Mouse (Mus musculus) liver, embryonic 13.5 days (tissue): ENCODE measurements around the gene Rsbn1l. TPM values are rescaled to one million over a fixed set of nuclear protein-coding genes. Genes with fewer than 3 reads are reported as not detected.
"Not testable (repeated sequence)": the region's sequence is repeated elsewhere in the genome, so short reads cannot be mapped to it uniquely, and the experiment has no call there.

Experiments used
- ATAC-seq: fragments of 200-750 bp; cut with Nextera tagmentation; 2 replicates; pipeline ENCODE4 v1.8.0; 2017; ENCODE audit warnings: low read depth, mild to moderate bottlenecking, moderate number of reproducible peaks, moderate library complexity
- DNase-seq: peaks from one replicate; pipeline ENCODE4 v3.0.0; 2022
- H3K27ac ChIP-seq: fragments of 300-500 bp; sonication (generic); 2 replicates; pipeline ENCODE4 v1.5.1; 2015; ENCODE audit warnings: moderate library complexity, mild to moderate bottlenecking, inconsistent platforms
- H3K27me3 ChIP-seq: fragments of 300-500 bp; sonication (generic); 2 replicates; pipeline ENCODE4 v1.6.1; 2015; ENCODE audit warnings: mild to moderate bottlenecking, inconsistent platforms
- H3K36me3 ChIP-seq: fragments of 300-500 bp; sonication (generic); 2 replicates; pipeline ENCODE4 v1.6.1; 2015; ENCODE audit warnings: mild to moderate bottlenecking, inconsistent platforms
- H3K4me1 ChIP-seq: fragments of 300-500 bp; sonication (generic); replicated peaks from 2 replicates; pipeline ENCODE4 v1.6.1; 2015; ENCODE audit warnings: inconsistent platforms
- H3K4me2 ChIP-seq: fragments of 300-500 bp; sonication (generic); 2 replicates; pipeline ENCODE4 v1.6.1; 2015; ENCODE audit warnings: inconsistent platforms, mild to moderate bottlenecking, moderate library complexity
- H3K4me3 ChIP-seq: fragments of 300-500 bp; sonication (generic); replicated peaks from 2 replicates; pipeline ENCODE4 v1.5.1; 2015; ENCODE audit warnings: mild to moderate bottlenecking, inconsistent platforms
- H3K9ac ChIP-seq: fragments of 300-500 bp; sonication (generic); 2 replicates; pipeline ENCODE4 v1.6.1; 2015; ENCODE audit warnings: mild to moderate bottlenecking, inconsistent platforms
- H3K9me3 ChIP-seq: fragments of 300-500 bp; sonication (generic); replicated peaks from 2 replicates; pipeline ENCODE4 v1.6.1; 2016; ENCODE audit warnings: inconsistent platforms
- WGBS: fragments of 180-500 bp; shearing (Covaris S2); methylation state at CpG from one replicate; pipeline ENCODE4 v1.1.7; 2015; ENCODE audit not compliant: insufficient replicate concordance; 5-methylcytosine and 5-hydroxymethylcytosine counted together
- polyA plus RNA-seq: library from polyadenylated mRNA; unstranded; fragments of >200 nt; fragmentation: Nextera tagmentation; extraction: Ambion mirVana; gene quantifications from 2 replicates; pipeline ENCODE4 v1.2.1, GENCODE M21; 2015

Gene Rsbn1l
- polyA plus RNA-seq, 1 experiment from 2014 or later = 4.0 TPM

DNA sequence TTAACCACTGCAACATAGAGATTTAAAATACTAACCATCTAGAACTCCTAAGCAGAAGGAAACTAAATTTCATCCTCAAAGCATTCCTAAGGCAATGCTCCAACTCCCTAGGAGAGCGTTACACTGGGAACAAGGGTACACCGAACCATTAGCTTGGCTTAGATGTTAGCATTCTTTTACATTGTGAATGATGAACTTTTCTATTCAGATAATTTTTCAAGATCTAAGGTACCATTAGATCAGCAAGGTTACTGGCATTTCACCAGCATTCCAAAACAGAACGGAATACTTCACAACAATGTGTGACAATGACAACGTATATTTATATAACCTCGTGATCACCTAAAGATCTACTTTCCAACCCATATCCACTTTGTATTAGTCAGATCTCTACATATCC is 6.1 kb downstream of the Rsbn1l start:
- peak overlapping the region; percentile 70 for H3K4me2 ChIP-seq
- peaks cover 73% of the 10 kb centered on the region for H3K4me1 ChIP-seq
- no peak for DNase-seq
- peak overlapping the region; percentile 96; the same call in 1 of the 2 replicates for H3K27ac ChIP-seq
- no peaks in the 10 kb centered on the region for H3K27me3 ChIP-seq
- peak overlapping the region; percentile 96 for H3K4me3 ChIP-seq
- H3K9me3 ChIP-seq = no peaks in the 10 kb centered on the region
- H3K9ac ChIP-seq = peak overlapping the region; percentile 98
- ATAC-seq = no peak
- 8% methylated on average over 5 of the region's 5 CpGs for WGBS
- no peaks in the 10 kb centered on the region for H3K36me3 ChIP-seq

DNA sequence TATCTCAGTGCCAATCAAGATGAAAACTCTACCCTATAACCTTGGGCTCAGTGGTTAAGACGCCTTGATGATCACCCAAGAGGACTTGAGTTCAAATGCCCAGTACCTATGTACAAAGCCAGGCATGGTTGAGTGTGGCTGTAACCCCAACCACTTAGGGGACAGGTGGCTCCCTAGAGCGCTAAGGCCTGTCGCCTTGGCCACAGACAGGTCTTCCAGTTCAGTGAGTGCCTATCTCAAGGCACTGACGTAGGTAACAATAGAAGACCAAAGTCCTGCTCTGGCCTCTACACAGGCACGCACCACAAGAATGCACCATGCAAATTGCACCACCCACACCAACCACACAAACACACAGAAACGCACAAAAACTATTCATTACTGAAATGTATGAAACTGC is 9.3 kb downstream of the Rsbn1l start:
- H3K4me3 ChIP-seq = no peak overlapping the region

DNA sequence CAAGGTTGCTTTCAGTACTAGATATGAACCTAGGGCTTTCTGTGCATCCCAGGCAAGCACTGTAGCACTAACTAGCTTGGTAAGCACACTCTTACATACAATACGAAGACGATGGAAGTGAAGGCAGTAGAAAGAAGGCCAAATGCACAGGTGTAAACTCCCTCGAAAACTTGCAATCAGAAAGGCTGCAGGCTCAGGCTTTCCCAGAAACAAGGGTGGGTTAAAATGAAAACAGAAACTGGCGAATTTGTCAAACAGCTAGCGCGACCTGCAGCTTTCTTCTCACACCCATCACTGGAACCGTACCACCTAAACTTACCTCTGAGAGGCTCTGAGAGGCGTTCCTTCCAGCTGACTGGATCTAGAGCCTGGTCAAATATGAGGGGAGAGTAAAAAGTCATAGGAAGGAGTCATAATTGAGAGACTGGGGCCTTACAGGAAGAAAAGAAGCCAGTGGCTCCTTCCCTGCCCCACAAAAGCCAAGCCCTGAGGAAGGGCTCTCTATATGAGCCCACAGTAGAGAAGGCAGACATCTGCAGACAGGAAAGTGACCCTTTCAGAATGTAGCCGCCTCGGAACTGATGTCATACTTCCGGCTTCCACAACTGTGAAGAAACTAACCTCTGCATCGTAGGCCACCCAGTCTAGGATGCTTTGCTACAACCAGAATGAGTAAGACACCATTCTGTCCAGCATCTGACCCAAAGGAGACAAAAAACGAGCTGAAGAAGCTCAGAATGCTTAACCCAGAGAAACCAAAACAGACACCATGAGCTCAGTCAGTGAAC is 11.0 kb downstream of the Rsbn1l start:
- peak overlapping the region; percentile 70 for H3K4me2 ChIP-seq
- no peaks in the 10 kb centered on the region for H3K9me3 ChIP-seq
- H3K4me3 ChIP-seq = peak overlapping the region; percentile 44
- 0 out of 2 replicates have a peak, but pooled peaks have one; percentile 21 for ATAC-seq
- H3K4me1 ChIP-seq = peaks cover 91% of the 10 kb centered on the region
- peak overlapping the region; percentile 88 for H3K27ac ChIP-seq
- 10% methylated on average over 13 of the region's 13 CpGs for WGBS
- no peak for DNase-seq
- peak overlapping the region; percentile 67 for H3K9ac ChIP-seq
- no peaks in the 10 kb centered on the region for H3K27me3 ChIP-seq
- 0 out of 2 replicates have a peak, but pooled peaks cover 4% of the 10 kb centered on the region for H3K36me3 ChIP-seq

More for the DNA sequence above, 9.3 kb downstream of the Rsbn1l start:
- Histone ChIP-seq H3K27ac (peak overlapping the region; percentile 47; the same call in 1 of the 2 replicates), H3K27me3 (no peaks in the 10 kb centered on the region), H3K4me1 (peaks cover 74% of the 10 kb centered on the region), H3K4me2 (peak overlapping the region; percentile 26), H3K36me3 (no peaks in the 10 kb centered on the region), H3K9ac (peak overlapping the region; percentile 39; the same call in 1 of the 2 replicates), H3K9me3 (no peaks in the 10 kb centered on the region)
- no peak for DNase-seq
- no peak for ATAC-seq
- 68% methylated on average over 6 of the region's 6 CpGs for WGBS

DNA sequence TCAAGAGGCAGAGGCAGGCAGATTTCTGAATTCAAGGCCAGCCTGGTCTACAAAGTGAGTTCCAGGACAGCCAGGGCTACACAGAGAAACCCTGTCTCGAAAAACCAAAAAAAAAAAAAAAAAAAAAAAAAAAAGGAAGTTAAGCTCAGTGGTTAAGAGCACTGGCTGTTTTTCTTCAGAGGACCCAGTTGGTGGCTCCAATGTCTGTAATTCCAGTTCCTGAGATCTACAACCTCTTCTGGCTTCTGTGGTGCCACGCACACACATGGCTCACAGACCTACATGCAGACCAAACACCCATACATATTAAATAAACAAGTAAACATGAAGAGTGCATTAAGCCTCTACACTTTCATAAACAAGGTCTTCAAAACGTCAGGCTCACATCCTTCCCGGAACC is 12.4 kb downstream of the Rsbn1l start:
- 29% methylated on average over 4 of the region's 4 CpGs for WGBS
- H3K4me2 ChIP-seq = peak overlapping the region; percentile 44
- peak overlapping the region; percentile 56 for H3K27ac ChIP-seq
- peaks cover 93% of the 10 kb centered on the region for H3K4me1 ChIP-seq
- ATAC-seq, H3K36me3 ChIP-seq, H3K9me3 ChIP-seq, DNase-seq, H3K27me3 ChIP-seq: not testable (repeated sequence)
- 0 out of 2 replicates have a peak overlapping the region, but pooled peaks have one; percentile 11 for H3K4me3 ChIP-seq
- peak overlapping the region; percentile 12; the same call in 1 of the 2 replicates for H3K9ac ChIP-seq

DNA sequence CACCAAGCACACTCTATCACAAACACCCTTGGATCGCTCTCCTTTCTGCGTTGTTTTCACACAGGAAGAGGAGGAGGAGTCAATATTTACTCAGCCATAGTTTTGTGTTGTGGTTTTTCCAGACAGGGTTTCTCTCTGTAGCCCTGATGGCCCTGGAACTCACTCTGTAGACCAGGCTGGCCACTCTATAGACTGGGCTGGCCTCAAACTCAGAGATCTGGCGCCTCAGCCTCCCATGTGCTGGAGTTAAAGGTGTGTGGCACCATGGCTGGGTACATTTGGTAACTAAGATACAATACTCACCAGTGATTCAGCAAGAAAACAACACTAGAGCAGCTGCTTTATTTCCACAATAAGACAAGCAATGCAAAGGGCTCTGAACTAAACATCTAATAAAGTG is 13.7 kb downstream of the Rsbn1l start:
- no peak overlapping the region for H3K4me3 ChIP-seq
- WGBS = 19% methylated on average over 3 of the region's 3 CpGs
- H3K9me3 ChIP-seq = no peaks in the 10 kb centered on the region
- DNase-seq = peak; percentile 48
- peaks cover 88% of the 10 kb centered on the region for H3K4me1 ChIP-seq
- peak overlapping the region; percentile 44; the same call in 1 of the 2 replicates for H3K9ac ChIP-seq
- ATAC-seq = peak; percentile 60
- no peaks in the 10 kb centered on the region for H3K27me3 ChIP-seq
- peak overlapping the region; percentile 31 for H3K4me2 ChIP-seq
- peak overlapping the region; percentile 83 for H3K27ac ChIP-seq
- H3K36me3 ChIP-seq = 0 out of 2 replicates have a peak, but pooled peaks cover 4% of the 10 kb centered on the region

DNA sequence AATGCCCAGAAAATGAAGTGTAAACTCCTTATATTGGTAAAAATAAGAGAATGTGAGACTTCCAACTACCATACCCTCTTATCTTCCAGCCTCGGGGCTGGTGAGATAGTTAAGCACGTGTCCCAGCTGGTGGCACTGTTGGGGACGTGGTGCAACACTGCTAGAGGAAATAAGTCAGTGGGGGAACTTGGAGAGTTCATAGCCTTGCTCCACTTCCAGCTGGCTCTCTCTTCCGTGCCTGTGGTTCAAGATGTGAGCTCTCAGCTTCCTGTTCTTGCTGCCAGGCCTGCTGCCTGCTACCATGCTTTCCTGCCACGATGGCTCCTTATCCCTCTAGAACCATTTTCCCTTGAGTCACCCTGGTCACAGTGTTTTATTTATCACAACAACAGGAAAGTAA is 15.0 kb downstream of the Rsbn1l start:
- DNase-seq (peak; percentile 63), ATAC-seq (peak; percentile 85)
- Histone ChIP-seq H3K9ac (peak overlapping the region; percentile 61; the same call in 1 of the 2 replicates), H3K36me3 (0 out of 2 replicates have a peak, but pooled peaks cover 4% of the 10 kb centered on the region), H3K27me3 (no peaks in the 10 kb centered on the region), H3K4me2 (peak overlapping the region; percentile 53), H3K4me1 (peaks cover 80% of the 10 kb centered on the region), H3K9me3 (no peaks in the 10 kb centered on the region), H3K4me3 (no peak overlapping the region), H3K27ac (peak overlapping the region; percentile 85)
- WGBS = 3% methylated on average over 5 of the region's 5 CpGs

DNA sequence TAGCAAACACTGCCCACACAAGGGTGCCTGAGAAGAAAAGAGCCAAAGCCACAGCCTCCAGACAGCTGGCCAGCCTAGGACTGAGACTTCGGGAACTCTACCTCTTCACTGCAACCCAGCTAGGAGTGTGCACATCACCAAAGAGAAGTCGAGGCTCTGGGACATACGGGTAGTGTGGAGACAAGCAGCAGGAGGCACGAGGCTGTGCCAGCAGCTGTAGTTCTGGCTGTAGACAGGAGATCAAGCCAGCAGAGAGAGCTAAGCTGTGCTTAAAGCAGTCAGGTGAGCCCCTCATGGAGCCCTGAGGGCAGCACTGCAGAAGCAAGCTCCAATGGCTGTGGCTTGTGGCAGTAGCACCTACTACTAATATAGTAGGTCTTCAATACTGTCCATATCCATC is 15.5 kb downstream of the Rsbn1l start:
- Histone ChIP-seq H3K36me3 (0 out of 2 replicates have a peak, but pooled peaks cover 4% of the 10 kb centered on the region), H3K9me3 (no peaks in the 10 kb centered on the region), H3K27me3 (no peaks in the 10 kb centered on the region), H3K4me1 (peaks cover 81% of the 10 kb centered on the region), H3K4me2 (peak overlapping the region; percentile 39), H3K27ac (peak overlapping the region; percentile 85), H3K4me3 (no peak overlapping the region), H3K9ac (peak overlapping the region; percentile 57; the same call in 1 of the 2 replicates)
- ATAC-seq = peak; percentile 21
- DNase-seq = no peak
- 41% methylated on average over 4 of the region's 4 CpGs for WGBS

DNA sequence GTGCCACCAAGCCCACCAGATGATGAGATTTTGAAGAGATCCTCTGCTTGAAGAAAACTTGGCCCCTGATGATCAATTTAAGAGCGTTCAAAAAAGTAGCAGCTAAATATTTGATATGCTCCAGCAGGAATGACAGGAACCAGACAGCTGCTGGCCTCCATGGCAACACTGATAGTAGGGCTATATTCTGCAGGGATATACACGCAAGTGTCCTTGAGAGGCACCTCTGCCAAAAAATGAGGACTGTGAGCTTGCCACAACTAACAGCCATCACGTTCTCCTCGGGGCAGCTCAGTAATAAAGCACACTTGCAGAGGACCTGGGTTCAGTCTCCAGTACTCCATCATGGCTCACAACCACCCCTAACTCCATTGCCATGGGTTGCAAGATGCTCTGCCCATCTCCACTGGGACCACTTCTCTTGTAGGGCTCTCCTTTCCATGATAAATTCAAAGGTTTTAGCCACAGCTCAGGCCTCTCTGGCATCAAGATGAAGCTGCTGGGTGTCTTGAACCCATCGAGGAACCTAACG is 16.1 kb downstream of the Rsbn1l start:
- ATAC-seq (no peak), DNase-seq (no peak)
- WGBS = 68% methylated on average over 6 of the region's 6 CpGs
- Histone ChIP-seq H3K36me3 (0 out of 2 replicates have a peak, but pooled peaks cover 4% of the 10 kb centered on the region), H3K9me3 (no peaks in the 10 kb centered on the region), H3K4me2 (no peak overlapping the region; the same call in 1 of the 2 replicates), H3K4me3 (no peak overlapping the region), H3K9ac (peak overlapping the region; percentile 57; the same call in 1 of the 2 replicates), H3K27me3 (no peaks in the 10 kb centered on the region), H3K27ac (peak overlapping the region; percentile 85; the same call in 1 of the 2 replicates), H3K4me1 (peaks cover 81% of the 10 kb centered on the region)

DNA sequence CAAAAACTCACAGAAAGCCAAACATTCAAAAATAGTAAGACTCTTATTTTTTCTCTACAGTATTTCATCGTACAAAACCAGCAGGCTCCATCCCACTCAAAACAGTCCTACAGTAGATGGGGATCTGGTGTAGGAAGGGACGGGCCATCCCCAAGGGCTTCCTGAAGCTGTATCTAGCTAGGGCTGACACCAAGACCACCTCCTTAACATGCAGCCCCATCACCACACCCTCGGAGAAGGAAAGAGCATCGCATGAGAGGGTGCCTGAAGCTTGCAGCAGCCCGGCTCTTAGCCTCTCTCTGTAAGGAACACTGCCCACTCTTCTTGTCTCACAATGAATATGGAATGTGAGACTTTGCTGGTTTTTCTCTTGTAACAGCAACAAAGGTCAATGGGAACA is 17.7 kb downstream of the Rsbn1l start:
- DNase-seq = no peak
- H3K27me3 ChIP-seq = no peaks in the 10 kb centered on the region
- 20% methylated on average over 5 of the region's 5 CpGs for WGBS
- H3K9ac ChIP-seq = peak overlapping the region; percentile 57
- H3K4me2 ChIP-seq = peak overlapping the region; percentile 46
- no peak for ATAC-seq
- H3K27ac ChIP-seq = peak overlapping the region; percentile 15; the same call in 1 of the 2 replicates
- H3K9me3 ChIP-seq = no peaks in the 10 kb centered on the region
- H3K4me3 ChIP-seq = 0 out of 2 replicates have a peak overlapping the region, but pooled peaks have one; percentile 1
- peaks cover 82% of the 10 kb centered on the region for H3K4me1 ChIP-seq
- H3K36me3 ChIP-seq = 0 out of 2 replicates have a peak, but pooled peaks cover 4% of the 10 kb centered on the region

DNA sequence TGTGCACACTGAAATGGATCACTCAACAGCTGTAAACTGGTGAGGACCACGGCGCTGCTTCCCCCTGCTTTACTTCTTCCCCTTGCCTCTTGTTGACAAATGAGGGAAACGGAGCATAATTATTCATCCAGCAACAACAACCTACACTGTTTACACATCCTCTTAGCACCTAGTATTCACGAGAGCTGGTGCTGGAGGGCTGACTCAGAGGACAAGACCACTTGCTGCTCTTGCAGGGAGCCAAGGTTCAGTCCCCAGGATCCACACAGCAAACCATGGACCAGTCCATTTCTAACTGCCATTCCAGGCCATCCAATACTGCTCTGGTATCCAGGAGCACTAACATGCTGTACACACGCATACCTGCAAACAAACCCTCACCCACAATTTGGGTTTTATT is 20.3 kb downstream of the Rsbn1l start:
- H3K9me3 ChIP-seq = no peaks in the 10 kb centered on the region
- no peak for DNase-seq
- H3K27me3 ChIP-seq = no peaks in the 10 kb centered on the region
- H3K27ac ChIP-seq = 0 out of 2 replicates have a peak overlapping the region, but pooled peaks have one; percentile 53
- WGBS = 57% methylated on average over 5 of the region's 5 CpGs
- H3K4me2 ChIP-seq = 0 out of 2 replicates have a peak overlapping the region, but pooled peaks have one; percentile 1
- ATAC-seq = no peak
- 0 out of 2 replicates have a peak overlapping the region, but pooled peaks have one; percentile 17 for H3K9ac ChIP-seq
- H3K36me3 ChIP-seq = 0 out of 2 replicates have a peak, but pooled peaks cover 4% of the 10 kb centered on the region
- H3K4me1 ChIP-seq = peaks cover 82% of the 10 kb centered on the region
- no peak overlapping the region for H3K4me3 ChIP-seq

DNA sequence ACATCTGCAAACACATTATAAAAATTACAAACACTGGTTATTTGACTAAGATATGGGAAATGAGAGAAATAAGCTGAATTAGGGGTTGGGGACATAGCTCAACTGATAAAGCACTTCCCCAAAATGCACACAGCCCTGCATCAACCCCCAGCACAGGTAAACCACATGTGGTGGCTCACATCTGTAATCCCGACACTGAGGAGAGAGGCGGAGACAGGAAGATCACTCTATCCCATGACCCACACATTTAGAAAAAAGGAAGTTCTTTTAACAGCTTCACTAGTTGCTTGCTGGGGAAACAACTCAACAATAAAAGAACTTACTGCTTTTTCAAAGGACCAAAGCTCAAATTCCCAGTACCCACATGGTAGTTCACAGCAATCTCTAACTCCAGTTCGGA is 23.6 kb downstream of the Rsbn1l start:
- H3K27ac ChIP-seq = 0 out of 2 replicates have a peak overlapping the region, but pooled peaks have one; percentile 21
- ATAC-seq = no peak
- no peak overlapping the region for H3K4me2 ChIP-seq
- no peak overlapping the region for H3K4me3 ChIP-seq
- H3K27me3 ChIP-seq = no peaks in the 10 kb centered on the region
- H3K36me3 ChIP-seq = no peaks in the 10 kb centered on the region
- H3K9me3 ChIP-seq = no peaks in the 10 kb centered on the region
- DNase-seq = no peak
- peaks cover 69% of the 10 kb centered on the region for H3K4me1 ChIP-seq
- H3K9ac ChIP-seq = 0 out of 2 replicates have a peak overlapping the region, but pooled peaks have one; percentile 3
- 32% methylated on average over 3 of the region's 3 CpGs for WGBS
